Mouse (Mus musculus) hindlimb bud, embryonic 11.5 days (tissue): ENCODE measurements around the gene Bicc1.

Experiments
- DNase-seq: peaks from one replicate; pipeline ENCODE4 v3.0.0-alpha.2; 2012; ENCODE audit warnings: low read depth, low spot score; ENCODE audit errors: extremely low spot score

Gene Bicc1

GRCm38 (mm10) chr10:71123395-71123794, 36.1 kb downstream of the Bicc1 start:
- DNase-seq, result no peak

- no peak for DNase-seq
Measured at GRCm38 (mm10) chr10:71122480-71122879, 37.0 kb downstream of the Bicc1 start.

GRCm38 (mm10) chr10:71120769-71121165, 38.7 kb downstream of the Bicc1 start:
- no peak for DNase-seq

GRCm38 (mm10) chr10:71120121-71120768, 39.3 kb downstream of the Bicc1 start:
- no peak for DNase-seq

GRCm38 (mm10) chr10:71119120-71119847, 40.2 kb downstream of the Bicc1 start:
- no peak for DNase-seq

GRCm38 (mm10) chr10:71117766-71118165, 41.7 kb downstream of the Bicc1 start:
- no peak for DNase-seq

- DNase-seq, result no peak
Measured at GRCm38 (mm10) chr10:71114260-71114920, 45.1 kb downstream of the Bicc1 start.

GRCm38 (mm10) chr10:71106491-71107205, 52.9 kb downstream of the Bicc1 start:
- DNase-seq, result no peak

GRCm38 (mm10) chr10:71104791-71105190, 54.7 kb downstream of the Bicc1 start:
- DNase-seq, result no peak

- no peak for DNase-seq
Measured at GRCm38 (mm10) chr10:71100815-71101499, 58.5 kb downstream of the Bicc1 start.

- peak; percentile 14 for DNase-seq
Measured at GRCm38 (mm10) chr10:71094707-71095254, 64.7 kb downstream of the Bicc1 start.

GRCm38 (mm10) chr10:71093312-71093711, 66.2 kb downstream of the Bicc1 start:
- no peak for DNase-seq

GRCm38 (mm10) chr10:71087359-71087716, 72.2 kb downstream of the Bicc1 start:
- DNase-seq, result no peak

- no peak for DNase-seq
Measured at GRCm38 (mm10) chr10:71086571-71087358, 72.7 kb downstream of the Bicc1 start.

GRCm38 (mm10) chr10:71082986-71083385, 76.5 kb downstream of the Bicc1 start:
- DNase-seq, result no peak

GRCm38 (mm10) chr10:71078856-71079255, 80.6 kb downstream of the Bicc1 start:
- DNase-seq, result no peak

- no peak for DNase-seq
Measured at GRCm38 (mm10) chr10:71065009-71065408, 94.5 kb downstream of the Bicc1 start.

- DNase-seq, result no peak
Measured at GRCm38 (mm10) chr10:71064576-71064975, 94.9 kb downstream of the Bicc1 start.

GRCm38 (mm10) chr10:71062151-71062550, 97.3 kb downstream of the Bicc1 start:
- no peak for DNase-seq

- DNase-seq, result peak; percentile 53
Measured at GRCm38 (mm10) chr10:71060269-71060668, 99.2 kb downstream of the Bicc1 start.
